Mouse (Mus musculus) liver, postnatal 0 days (tissue): ENCODE data around the gene Birc5.

Experiments used
- CTCF ChIP-seq: sonication (generic); IDR thresholded peaks from 2 replicates; pipeline ENCODE4 v1.5.1; 2016; ENCODE audit warnings: antibody characterized with exemption, low read depth
- EP300 ChIP-seq: IDR thresholded peaks from 2 replicates; pipeline ENCODE4 v1.6.1; 2016; ENCODE audit warnings: antibody characterized with exemption, low read depth, mild to moderate bottlenecking

DNA sequence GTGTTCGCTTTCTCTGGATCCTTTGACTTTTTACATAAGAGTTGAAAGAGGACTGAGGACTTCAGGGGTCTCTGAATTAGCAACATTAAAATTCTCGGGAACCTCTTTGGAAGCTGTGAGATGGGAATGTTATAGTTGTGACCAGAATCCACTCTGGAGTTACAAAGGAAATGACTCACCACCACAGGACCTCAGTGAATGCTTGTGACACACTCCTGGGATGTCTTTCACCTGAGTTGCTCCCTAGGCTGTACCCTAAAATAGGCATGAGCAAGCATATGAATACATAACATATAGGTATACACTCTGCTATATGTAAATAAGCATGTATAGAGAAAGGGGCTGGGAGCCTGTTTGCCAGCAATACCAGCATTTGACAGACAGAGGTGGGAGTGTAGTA is 5.6 kb upstream of the Birc5 start:
- TF ChIP-seq CTCF (no peak), EP300 (no peak)
